Mouse (Mus musculus) adrenal gland, postnatal 25 days (tissue): Measurements from ENCODE around the gene Tacr2. TPM values are rescaled to one million over a fixed set of nuclear protein-coding genes. Genes with fewer than 3 reads are reported as not detected.
A peak's percentile ranks its signal among the peaks of the same experiment; 100 is the strongest.

ENCODE experiments used
- DNase-seq: peaks from one replicate; pipeline ENCODE4 v3.0.0; 2021; ENCODE audit warnings: mixed read lengths
- total RNA-seq: library from RNA; stranded (reverse); gene quantifications from 2 replicates; pipeline ENCODE4 v1.2.3, GENCODE M21; 2021

The Tacr2 gene
- total RNA-seq, 1 experiment from 2014 or later = 52.0 TPM

- DNase-seq = peak; percentile 73
Observed at GRCm38 (mm10) chr10:62300006-62300827, 48.0 kb downstream of the Tacr2 start.

- DNase-seq = no peak
Observed at GRCm38 (mm10) chr10:62305090-62305489, 52.9 kb downstream of the Tacr2 start.

- DNase-seq = no peak
Observed at GRCm38 (mm10) chr10:62306483-62306882, 54.2 kb downstream of the Tacr2 start.

GRCm38 (mm10) chr10:62308896-62309491, 56.8 kb downstream of the Tacr2 start:
- DNase-seq = no peak

GRCm38 (mm10) chr10:62309593-62309992, 57.4 kb downstream of the Tacr2 start:
- DNase-seq = no peak

- no peak for DNase-seq
Observed at GRCm38 (mm10) chr10:62310259-62311039, 58.2 kb downstream of the Tacr2 start.

- DNase-seq = peak; percentile 36
Observed at GRCm38 (mm10) chr10:62311464-62311863, 59.2 kb downstream of the Tacr2 start.

GRCm38 (mm10) chr10:62313140-62313539, 60.9 kb downstream of the Tacr2 start:
- DNase-seq = no peak

- DNase-seq = peak; percentile 28
Observed at GRCm38 (mm10) chr10:62313885-62314424, 61.7 kb downstream of the Tacr2 start.

Other genes starting within 250 kb of the Tacr2 start
- gene Neurog3, start 119.3 kb upstream of the Tacr2 start, total RNA-seq = not detected in 2 replicates
- 3.3 and 6.3 TPM in 2 replicates for gene Fam241b, start 108.5 kb upstream of the Tacr2 start, total RNA-seq
- 22.1 and 31.0 TPM in 2 replicates for gene Tspan15, start 21.2 kb upstream of the Tacr2 start, total RNA-seq
- 20.7 and 27.9 TPM in 2 replicates for gene Hk1, start 127.5 kb downstream of the Tacr2 start, total RNA-seq
- gene Hkdc1, start 170.1 kb downstream of the Tacr2 start, total RNA-seq = not detected in 2 replicates
- gene 4930507D05Rik, start 197.1 kb downstream of the Tacr2 start, total RNA-seq = 0.46 TPM in 1 of 2 replicates, not detected in the other
- gene Supv3l1, start 197.3 kb downstream of the Tacr2 start, total RNA-seq = 37.7 and 37.9 TPM in 2 replicates
- 55.0 and 55.2 TPM in 2 replicates for gene Vps26a, start 234.4 kb downstream of the Tacr2 start, total RNA-seq